Comparison of ENCODE assay signal across 8 mouse cellular contexts in the genomic region with DNA sequence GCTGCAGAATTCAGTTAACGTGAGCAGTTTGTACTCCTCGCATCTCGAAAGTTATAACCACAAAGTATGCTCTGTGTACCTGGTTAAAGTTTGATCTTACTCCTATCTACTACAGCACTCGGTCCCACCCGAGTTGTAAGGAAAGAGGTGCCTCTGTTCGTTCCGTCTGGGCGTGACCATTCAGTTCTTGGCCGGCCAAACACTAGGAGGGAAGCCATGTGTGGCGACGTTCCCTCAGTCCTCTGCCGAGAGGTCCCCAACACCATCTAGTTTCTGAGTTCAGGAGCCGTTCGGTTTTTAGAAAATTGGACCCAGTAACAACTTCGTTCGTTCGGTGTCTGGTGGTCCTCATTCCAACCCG. TPM values are rescaled to one million over a fixed set of nuclear protein-coding genes. Genes with fewer than 3 reads are reported as not detected.
DNase-seq lines count a peak whose midpoint lies in the region; ATAC-seq and TF ChIP-seq lines count a peak whose summit lies in the region.

No protein-coding gene starts in this region.

- no peaks in the 10 kb centered on the region for H3K9me3 ChIP-seq in heart, embryonic 15.5 days (replicated peaks)
- no peaks in the 10 kb centered on the region for H3K9me3 ChIP-seq in G1E (replicated peaks)
- H3K9me3 ChIP-seq in hindbrain, embryonic 10.5 days, result no peaks in the 10 kb centered on the region

- H3K79me2 ChIP-seq in macrophage (ENCODE audit: inconsistent target), result peaks cover 18% of the 10 kb centered on the region

- peak overlapping the region; percentile 86 for H3K27ac ChIP-seq in heart, embryonic 15.5 days
- H3K27ac ChIP-seq in hindbrain, embryonic 10.5 days, result peak overlapping the region; percentile 99
- H3K27ac ChIP-seq in macrophage, result peak overlapping the region; percentile 97

- peak overlapping the region; percentile 63 for H3K4me2 ChIP-seq in heart, embryonic 15.5 days

- no peak for TF ChIP-seq CTCF in G1E (IDR thresholded peaks at IDR 0.05; ENCODE audit: low read depth, low read length)

- peaks cover 12% of the 10 kb centered on the region for H3K4me1 ChIP-seq in heart, embryonic 15.5 days (replicated peaks)
- peaks cover 36% of the 10 kb centered on the region for H3K4me1 ChIP-seq in G1E (ENCODE audit: insufficient read depth, low read depth, low read length)
- peaks cover 21% of the 10 kb centered on the region for H3K4me1 ChIP-seq in hindbrain, embryonic 10.5 days (replicated peaks)

- peaks cover 22% of the 10 kb centered on the region for H3K36me3 ChIP-seq in heart, embryonic 15.5 days
- H3K36me3 ChIP-seq in G1E (replicated peaks), result peaks cover 52% of the 10 kb centered on the region
- H3K36me3 ChIP-seq in hindbrain, embryonic 10.5 days, result peaks cover 30% of the 10 kb centered on the region
- peaks cover 28% of the 10 kb centered on the region for H3K36me3 ChIP-seq in macrophage (ENCODE audit: inconsistent target)

- peak overlapping the region; percentile 92 for H3K4me3 ChIP-seq in heart, embryonic 15.5 days
- peak overlapping the region; percentile 88 for H3K4me3 ChIP-seq in G1E (ENCODE audit: low read depth, low read length)
- H3K4me3 ChIP-seq in hindbrain, embryonic 10.5 days, result peak overlapping the region; percentile 92
- peak overlapping the region; percentile 90 for H3K4me3 ChIP-seq in macrophage (ENCODE audit: inconsistent target)

- 33% methylated on average over 18 of the region's 18 CpGs for WGBS in heart, embryonic 15.5 days
- 43% methylated on average over 18 of the region's 18 CpGs for WGBS in hindbrain, embryonic 10.5 days
- WGBS in macrophage (ENCODE audit: missing documents), result 33% methylated on average over 16 of the region's 18 CpGs

- no peak for ATAC-seq in heart, embryonic 15.5 days (replicated peaks; ENCODE audit: insufficient number of reproducible peaks, insufficient read depth, low FRiP score, low read depth)
- no peak for ATAC-seq in G1E (ENCODE audit: extremely low read depth, insufficient number of reproducible peaks, low FRiP score, poor library complexity, severe bottlenecking)

- no peak for DNase-seq in heart, adult 18-20 months
- DNase-seq in G1E (ENCODE audit: low spot score), result no peak
- no peak for DNase-seq in hindbrain, embryonic 10.5 days (ENCODE audit: low spot score)
- no peak for DNase-seq in ovary, postnatal 36 days (ENCODE audit: low spot score)
- DNase-seq in layer of hippocampus, postnatal 25 days (ENCODE audit: extremely low spot score in 1 of 2, low spot score in 1 of 2), result no peak
- no peak for DNase-seq in left cerebral cortex, adult 8-10 months (ENCODE audit: low spot score in 2 of 2)

- peak overlapping the region; percentile 99; the same call in 1 of the 2 replicates for H3K9ac ChIP-seq in heart, embryonic 15.5 days

- H3K27me3 ChIP-seq in heart, embryonic 15.5 days, result no peaks in the 10 kb centered on the region
- H3K27me3 ChIP-seq in G1E (ENCODE audit: insufficient read depth, low read length), result no peaks in the 10 kb centered on the region
- no peaks in the 10 kb centered on the region for H3K27me3 ChIP-seq in hindbrain, embryonic 10.5 days (ENCODE audit: insufficient read depth, poor library complexity, severe bottlenecking)

RNA-seq across cellular contexts. Expression of a gene that starts 0.7 kb away (rescaled TPM):
- 23.7 and 27.0 TPM in 2 replicates for polyA plus RNA-seq in heart, embryonic 15.5 days (2015; fragmentation: Nextera tagmentation; extraction: Ambion mirVana)
- 10 to 100 TPM; 37.2 to 40.7 TPM for total RNA-seq in heart, adult 18-20 months (2021)
- total RNA-seq in G1E (2014; fragmentation: Nextera tagmentation) (24.1 and 34.2 TPM in 2 replicates), G1E (2017) (26.4 and 27.0 TPM in 2 replicates)
- polyA plus RNA-seq in G1E (2012) (14.2 and 23.0 TPM in 2 replicates), macrophage (2018) (9.8 to 13.0 TPM (median 12.9 TPM) in 3 replicates)
- 27.9 and 28.8 TPM in 2 replicates for polyA plus RNA-seq in hindbrain, embryonic 10.5 days (2016; fragmentation: Nextera tagmentation; extraction: Ambion mirVana)
- 10 to 100 TPM; 19.7 to 49.9 (median 32.0) TPM for total RNA-seq in macrophage (2018; cell fraction: chromatin; rRNA removed)
- total RNA-seq in macrophage (2018; cell fraction: cytosol; rRNA removed), result 10 to 100 TPM in 2 of 26 experiments, 1 to 10 TPM in 24; 6.7 to 11.5 (median 8.5) TPM
- total RNA-seq in macrophage (2018; cell fraction: nucleus; rRNA removed), result 10 to 100 TPM; 14.5 to 41.4 (median 26.0) TPM
- 10 to 100 TPM; 23.6 to 24.7 TPM for total RNA-seq in layer of hippocampus, postnatal 25 days (2021)
- total RNA-seq in left cerebral cortex, adult 8-10 months (2022), result 10 to 100 TPM; 23.0 to 33.5 (median 27.6) TPM

RNA-seq across cellular contexts. Expression of a gene that starts 1.0 kb away (rescaled TPM):
- 0.48 and 0.57 TPM in 2 replicates for polyA plus RNA-seq in heart, embryonic 15.5 days (2015; fragmentation: Nextera tagmentation; extraction: Ambion mirVana)
- under 1 TPM; 0.21 to 0.37 TPM for total RNA-seq in heart, adult 18-20 months (2021)
- 0.39 TPM in 1 of 2 replicates, not detected in the other for total RNA-seq in G1E (2014; fragmentation: Nextera tagmentation)
- total RNA-seq in G1E (2017), result 0.27 and 0.29 TPM in 2 replicates
- 0.07 and 0.19 TPM in 2 replicates for polyA plus RNA-seq in G1E (2012)
- polyA plus RNA-seq in hindbrain, embryonic 10.5 days (2016; fragmentation: Nextera tagmentation; extraction: Ambion mirVana), result 0.94 and 0.98 TPM in 2 replicates
- total RNA-seq in macrophage (2018; cell fraction: chromatin; rRNA removed), result not detected
- total RNA-seq in macrophage (2018; cell fraction: cytosol; rRNA removed), result under 1 TPM in 8 of 26 experiments, not detected in 18; 0.05 to 0.14 (median 0.10) TPM
- under 1 TPM in 2 of 26 experiments, not detected in 24; 0.24 to 0.48 TPM for total RNA-seq in macrophage (2018; cell fraction: nucleus; rRNA removed)
- 0.26 TPM in 1 of 3 replicates, not detected in the others for polyA plus RNA-seq in macrophage (2018)
- total RNA-seq in layer of hippocampus, postnatal 25 days (2021), result 1 to 10 TPM; 1.2 to 2.0 TPM
- 1 to 10 TPM in 2 of 4 experiments, under 1 TPM in 2; 0.81 to 1.8 (median 1.0) TPM for total RNA-seq in left cerebral cortex, adult 8-10 months (2022)

RNA-seq across cellular contexts. Expression of a gene that starts 28.0 kb away (rescaled TPM):
- 0.13 and 0.30 TPM in 2 replicates for polyA plus RNA-seq in heart, embryonic 15.5 days (2015; fragmentation: Nextera tagmentation; extraction: Ambion mirVana)
- not detected for total RNA-seq in heart, adult 18-20 months (2021)
- total RNA-seq in G1E (2014; fragmentation: Nextera tagmentation) (not detected in 2 replicates), G1E (2017) (0.05 and 0.06 TPM in 2 replicates)
- polyA plus RNA-seq in G1E (2012) (0.02 TPM in 1 of 2 replicates, not detected in the other), macrophage (2018) (not detected in 3 replicates)
- polyA plus RNA-seq in hindbrain, embryonic 10.5 days (2016; fragmentation: Nextera tagmentation; extraction: Ambion mirVana), result 0.31 and 0.33 TPM in 2 replicates
- total RNA-seq in macrophage (2018; cell fraction: chromatin; rRNA removed), result not detected
- not detected for total RNA-seq in macrophage (2018; cell fraction: cytosol; rRNA removed)
- 1 to 10 TPM in 1 of 26 experiments, under 1 TPM in 2, not detected in 23; 0.17 to 2.4 (median 0.82) TPM for total RNA-seq in macrophage (2018; cell fraction: nucleus; rRNA removed)
- 1 to 10 TPM; 2.3 to 3.8 TPM for total RNA-seq in layer of hippocampus, postnatal 25 days (2021)
- total RNA-seq in left cerebral cortex, adult 8-10 months (2022), result 10 to 100 TPM in 1 of 4 experiments, 1 to 10 TPM in 3; 5.8 to 10.4 (median 7.2) TPM

RNA-seq across cellular contexts. Expression of a gene that starts 36.3 kb away (rescaled TPM):
- polyA plus RNA-seq in heart, embryonic 15.5 days (2015; fragmentation: Nextera tagmentation; extraction: Ambion mirVana), result 66.7 and 71.3 TPM in 2 replicates
- total RNA-seq in heart, adult 18-20 months (2021), result 10 to 100 TPM; 43.8 to 49.8 TPM
- total RNA-seq in G1E (2014; fragmentation: Nextera tagmentation) (63.4 and 79.5 TPM in 2 replicates), G1E (2017) (134 and 165 TPM in 2 replicates)
- polyA plus RNA-seq in G1E (2012) (5.1 and 10.3 TPM in 2 replicates), macrophage (2018) (167 to 346 TPM (median 178 TPM) in 3 replicates)
- polyA plus RNA-seq in hindbrain, embryonic 10.5 days (2016; fragmentation: Nextera tagmentation; extraction: Ambion mirVana), result 78.4 and 90.2 TPM in 2 replicates
- 10 to 100 TPM; 39.3 to 71.1 (median 57.3) TPM for total RNA-seq in macrophage (2018; cell fraction: chromatin; rRNA removed)
- total RNA-seq in macrophage (2018; cell fraction: cytosol; rRNA removed), result 100 to 1,000 TPM; 161 to 207 (median 187) TPM
- 100 to 1,000 TPM in 11 of 26 experiments, 10 to 100 TPM in 15; 61.6 to 159 (median 95.3) TPM for total RNA-seq in macrophage (2018; cell fraction: nucleus; rRNA removed)
- 10 to 100 TPM; 41.0 to 45.9 TPM for total RNA-seq in layer of hippocampus, postnatal 25 days (2021)
- total RNA-seq in left cerebral cortex, adult 8-10 months (2022), result 10 to 100 TPM; 47.3 to 54.9 (median 51.6) TPM
